Mouse (Mus musculus) frontal cortex, adult 2 months (tissue): ENCODE measurements at regions not wholly inside any gene's neighbourhood (a gene's known extent, or its start where the extent isn't known, plus 50 kb on each side); places are given as distances from the start of the nearest gene placed in this dataset.
A peak's percentile ranks its signal among the peaks of the same experiment; 100 is the strongest.

Experiments
- DNase-seq, 2 experiments: peaks; one replicate each; pipeline ENCODE4 v3.0.0; 2022; ENCODE audit warnings: low spot score in 1 of 2; ENCODE audit errors: extremely low spot score in 1 of 2

DNA sequence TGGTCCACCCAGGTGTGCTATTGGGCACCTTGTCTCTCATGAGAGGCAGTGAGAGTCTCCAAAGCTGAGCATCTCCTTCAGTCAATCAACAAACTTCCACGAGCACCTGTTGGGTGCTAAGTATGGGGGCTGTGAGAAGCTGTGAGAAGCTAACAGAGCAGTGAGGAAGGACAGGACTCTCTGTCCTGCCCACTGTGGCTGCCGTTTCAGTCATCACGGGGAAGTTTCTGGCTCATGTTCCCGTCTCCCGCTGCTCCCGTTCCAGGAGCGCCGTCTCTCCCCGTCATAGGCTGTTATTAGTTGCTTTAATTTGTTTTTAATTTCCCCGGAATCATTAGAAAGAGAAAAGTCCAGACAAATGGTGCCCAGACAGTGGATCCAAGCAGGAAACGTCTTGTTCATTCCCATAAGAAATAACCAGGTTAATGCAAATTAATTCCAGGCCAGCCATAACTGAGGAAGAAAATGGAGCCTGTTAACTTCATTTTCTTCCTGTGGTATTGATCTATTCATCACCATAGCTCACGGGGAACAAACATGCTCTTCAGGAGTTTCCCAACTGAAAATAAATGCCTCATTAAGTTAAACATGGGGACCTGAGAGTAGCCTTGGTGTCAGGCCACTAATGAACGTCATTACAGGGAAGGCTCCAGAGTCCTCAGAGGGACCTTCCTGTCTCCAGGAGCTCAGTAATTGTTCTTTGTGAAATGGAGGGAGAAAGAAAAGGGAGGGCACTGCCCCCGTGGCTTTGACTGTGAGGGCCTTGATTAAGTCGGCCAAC is 70.3 kb downstream of the Matn1 start:
- DNase-seq, result peak in 1 of 2 experiments; percentile 12

DNA sequence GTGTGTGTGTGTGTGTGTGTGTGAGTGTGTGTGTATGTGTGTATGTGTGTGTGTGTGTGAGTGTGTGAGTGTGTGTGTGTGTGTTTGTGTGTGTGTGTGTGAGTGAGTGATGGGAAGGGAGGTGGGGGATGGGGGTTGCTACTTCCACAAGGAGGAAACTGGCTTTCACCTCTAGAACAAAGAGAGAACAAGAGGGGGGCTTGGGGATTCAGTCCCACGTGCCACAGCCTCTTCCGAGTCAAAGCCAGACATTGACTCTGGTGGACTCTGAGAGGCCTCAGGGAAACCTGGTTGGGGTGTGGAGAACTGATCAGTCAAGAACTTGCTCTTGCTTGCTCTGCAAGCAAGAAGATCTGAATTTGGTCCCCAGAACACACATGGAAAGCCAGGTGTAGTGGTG is 71.0 kb downstream of the Matn1 start:
- no peak for DNase-seq

DNA sequence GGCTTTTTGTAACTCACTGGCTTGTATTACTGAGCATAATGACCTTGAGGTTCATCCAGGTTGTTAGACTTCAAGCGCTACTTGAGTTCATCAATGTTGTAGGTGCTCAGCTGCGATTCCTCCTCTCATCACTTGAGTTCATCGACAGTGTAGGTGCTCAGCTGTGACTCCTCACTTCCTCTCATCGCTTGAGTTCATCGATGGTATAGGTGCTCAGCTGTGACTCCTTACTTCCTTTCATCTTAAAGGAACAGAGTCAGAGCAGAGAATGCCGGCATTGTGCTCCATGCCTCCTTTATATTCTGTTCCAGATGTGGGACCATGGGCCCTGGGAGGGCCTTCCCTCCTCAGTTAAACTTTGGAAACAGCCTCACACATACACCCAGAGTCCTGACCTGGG is 79.4 kb downstream of the Matn1 start:
- no peak for DNase-seq

DNA sequence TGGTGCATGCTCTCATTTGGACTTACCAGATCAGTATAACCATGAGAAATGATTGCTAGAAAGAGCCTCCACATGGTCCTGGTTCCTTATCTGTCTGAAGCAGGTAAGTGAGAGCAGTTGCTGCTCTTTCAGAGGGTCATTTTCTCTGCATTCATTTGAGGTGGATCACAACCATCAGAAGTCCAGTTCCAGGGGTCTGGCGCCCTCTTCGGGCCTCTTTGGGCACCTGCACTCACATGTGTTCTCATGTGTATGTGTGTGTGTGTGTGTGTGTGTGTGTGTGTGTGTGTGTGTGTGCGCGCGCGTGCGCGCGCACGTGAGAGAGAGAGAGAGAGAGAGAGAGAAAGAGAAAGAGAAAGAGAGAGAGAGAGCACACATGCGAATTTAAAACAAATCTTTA is 92.1 kb downstream of the Matn1 start:
- DNase-seq, result no peak

DNA sequence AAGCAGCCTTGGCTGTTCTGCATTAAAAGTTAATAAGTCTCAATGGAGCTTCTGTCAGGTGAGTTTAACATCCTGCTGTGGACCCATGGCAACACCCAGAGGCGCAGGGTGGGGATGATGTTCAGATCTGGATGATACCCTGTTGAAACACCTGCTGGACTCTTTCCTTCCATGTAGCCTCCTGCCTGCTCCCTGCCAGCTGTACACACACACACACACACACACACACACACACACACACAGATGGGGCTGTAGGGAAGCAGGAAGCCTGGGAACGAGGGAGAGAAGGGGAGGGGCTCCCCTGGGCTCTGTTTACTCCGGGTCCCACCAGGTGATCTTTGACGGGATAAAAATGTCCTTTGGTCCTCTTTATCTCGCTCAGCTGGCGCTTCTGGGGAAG is 93.0 kb downstream of the Matn1 start:
- no peak for DNase-seq

DNA sequence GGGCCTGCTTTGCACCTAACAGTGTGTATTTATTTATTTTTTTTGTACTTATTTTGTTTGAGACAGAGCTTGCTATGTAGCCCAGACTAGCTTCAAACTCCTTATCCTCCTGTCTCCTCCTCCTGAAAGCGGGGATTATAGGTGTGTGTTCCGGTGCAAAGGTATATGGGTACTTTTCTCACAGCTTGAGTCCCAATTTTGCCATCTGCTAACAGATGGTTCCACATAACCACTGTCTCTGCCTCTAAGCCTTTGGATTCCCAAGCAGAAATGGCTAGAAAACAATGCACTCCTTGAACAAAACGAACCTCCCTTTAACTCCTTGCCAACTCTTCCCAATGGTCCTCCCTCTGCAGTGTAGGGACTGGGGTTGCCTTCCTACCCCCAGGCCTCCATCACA is 95.5 kb downstream of the Matn1 start:
- no peak for DNase-seq

DNA sequence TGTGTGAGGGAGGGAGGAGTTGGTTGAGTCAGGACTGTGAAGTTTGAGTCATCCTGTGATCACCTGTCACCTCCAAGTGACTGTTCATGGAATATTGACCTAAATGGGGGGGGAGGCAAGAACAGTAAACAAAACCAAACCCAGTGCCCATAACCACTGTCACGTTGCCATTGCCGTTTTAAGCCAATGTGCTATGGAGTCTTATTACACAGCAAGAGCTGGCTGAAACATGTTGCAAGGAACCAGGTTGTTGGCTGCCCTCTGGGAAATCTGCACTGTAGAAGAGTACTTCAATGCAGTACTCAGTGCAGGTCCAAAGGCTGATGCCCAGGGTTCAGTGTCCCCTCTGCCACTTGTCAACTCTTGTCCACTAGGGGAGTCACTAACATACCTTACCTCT is 97.0 kb downstream of the Matn1 start:
- DNase-seq, result no peak

DNA sequence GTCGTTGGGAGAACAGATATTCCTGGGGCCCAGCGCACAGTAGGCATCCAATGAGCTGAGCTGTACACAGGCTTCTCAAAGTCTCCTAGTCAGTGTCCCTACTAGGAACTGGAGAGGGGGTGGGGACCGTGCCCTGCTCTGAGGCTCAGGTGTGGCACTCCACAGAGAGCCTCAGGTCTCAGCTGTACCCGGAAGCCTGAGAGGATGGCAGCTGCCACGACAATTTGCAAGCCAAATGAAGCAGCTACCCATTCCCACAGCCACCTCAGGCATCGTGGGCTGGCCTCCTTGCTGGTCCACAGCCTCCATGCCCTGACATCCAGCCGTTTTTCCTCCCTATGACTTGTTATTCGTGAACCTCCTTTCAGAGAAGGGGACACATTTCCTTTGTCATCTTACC is 101.9 kb downstream of the Matn1 start:
- no peak for DNase-seq

DNA sequence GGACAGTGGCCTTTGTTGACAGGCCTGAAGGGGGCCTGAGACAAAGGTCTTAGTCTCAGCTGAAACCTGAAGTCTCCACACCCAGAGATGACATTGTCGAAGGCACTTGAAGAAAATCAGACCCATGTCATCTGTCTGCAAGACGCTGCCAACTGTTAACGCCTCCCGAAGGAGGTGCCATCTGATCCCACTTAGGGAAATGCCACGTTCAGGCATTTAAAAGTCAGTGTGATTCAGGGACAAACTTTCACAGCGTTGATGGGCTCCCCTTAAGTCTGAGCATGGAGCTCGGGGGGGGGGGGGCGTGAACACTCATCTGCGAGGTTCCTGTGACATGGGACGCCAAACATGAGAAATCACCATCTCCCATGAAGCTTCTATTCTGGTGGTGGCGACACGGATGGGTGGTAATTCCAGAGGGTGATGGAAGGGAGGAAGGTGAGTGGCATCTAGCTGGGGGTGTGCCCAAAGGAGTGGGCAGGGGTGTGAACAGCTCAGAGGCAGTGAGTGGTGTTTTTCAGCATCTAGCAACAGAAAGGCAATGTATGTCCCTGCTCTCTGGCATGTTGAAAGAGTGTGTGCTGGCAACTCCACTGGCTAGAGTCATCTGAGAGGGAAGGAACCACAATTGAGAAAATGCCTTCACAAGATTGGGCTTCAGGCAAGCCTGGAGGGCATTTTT is 102.9 kb downstream of the Matn1 start:
- DNase-seq, result peak; percentile 49 to 74

DNA sequence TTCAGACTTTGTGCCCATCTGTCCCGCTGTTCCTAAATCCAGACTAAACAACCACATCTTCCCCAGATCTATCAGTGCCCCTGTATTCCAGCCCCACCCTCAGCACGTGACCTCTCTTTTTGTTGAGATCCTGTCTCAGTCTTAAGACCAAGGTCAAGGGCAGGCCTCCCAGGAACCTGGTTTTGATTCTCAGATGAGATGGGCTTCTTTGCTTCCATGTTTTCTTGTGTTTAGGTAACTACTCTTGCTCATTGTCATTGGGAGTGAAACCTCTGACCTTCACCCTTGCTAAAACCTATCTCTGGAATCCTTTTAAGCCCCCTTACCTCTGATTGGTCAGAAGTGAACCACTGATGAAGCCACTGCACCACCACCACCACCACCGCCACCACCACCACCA is 112.1 kb downstream of the Matn1 start:
- no peak for DNase-seq

DNA sequence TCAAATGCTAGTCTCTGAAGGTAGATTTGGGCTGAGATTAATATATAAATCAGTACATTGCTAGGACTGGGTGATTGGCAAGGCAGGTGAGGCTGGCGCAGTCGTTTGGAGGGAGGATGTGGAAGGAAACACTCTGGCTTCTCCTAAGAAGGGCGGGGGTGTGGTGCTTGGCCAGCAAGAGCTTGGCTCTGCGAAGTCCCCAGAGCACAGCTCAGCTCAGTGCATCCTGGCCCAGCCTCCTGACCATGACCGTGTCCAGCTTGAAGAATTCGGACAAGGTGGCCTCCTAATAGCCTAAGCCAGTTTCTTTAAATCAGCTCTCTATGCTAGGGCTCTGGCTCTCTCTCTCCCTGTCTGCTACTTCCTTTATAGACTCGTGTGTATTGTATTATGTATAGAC is 115.4 kb downstream of the Matn1 start:
- DNase-seq, result no peak

DNA sequence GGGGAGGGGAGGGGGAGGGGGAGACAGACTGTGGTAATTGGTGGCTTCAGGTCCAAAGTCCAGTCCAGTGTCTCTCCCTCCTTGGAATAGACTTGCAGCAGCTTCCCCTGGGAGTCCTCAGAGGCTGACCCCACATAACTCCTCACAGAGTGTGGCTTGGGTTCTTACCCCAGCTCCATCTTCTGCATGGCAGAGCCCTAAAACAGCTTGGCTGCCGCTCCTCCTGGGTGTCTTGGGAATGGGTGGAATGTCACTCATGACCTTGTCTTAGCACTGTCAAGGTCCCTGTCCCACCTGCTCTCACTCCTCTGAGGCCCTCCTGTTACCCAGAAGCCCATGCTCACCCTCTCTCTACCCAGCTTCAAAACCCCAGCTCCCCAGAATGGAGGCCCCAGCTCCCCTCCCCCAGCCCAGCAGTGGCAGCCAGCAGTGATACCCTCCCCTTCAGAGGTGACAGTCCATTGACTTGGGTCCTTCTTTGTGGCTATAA is 116.1 kb downstream of the Matn1 start:
- no peak for DNase-seq

DNA sequence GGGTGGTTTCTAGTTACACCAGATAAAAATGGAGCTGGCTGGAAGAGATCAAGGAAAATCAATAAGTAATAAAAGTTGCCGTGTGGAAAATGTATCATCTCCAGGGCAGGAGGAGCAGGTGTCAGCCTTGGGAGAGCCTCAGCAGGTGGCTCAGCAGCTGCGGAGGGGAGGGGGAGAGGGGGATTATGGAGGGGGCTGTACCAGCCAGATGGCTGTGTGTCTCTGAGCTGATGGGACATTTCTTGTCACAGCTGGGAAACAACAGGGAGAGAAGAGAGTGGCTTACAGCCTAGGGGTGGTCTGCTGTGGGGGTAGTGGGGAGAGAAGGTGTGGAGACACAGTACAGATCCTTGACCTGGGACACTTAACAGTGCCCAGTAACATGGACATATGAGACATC is 116.5 kb downstream of the Matn1 start:
- no peak for DNase-seq

DNA sequence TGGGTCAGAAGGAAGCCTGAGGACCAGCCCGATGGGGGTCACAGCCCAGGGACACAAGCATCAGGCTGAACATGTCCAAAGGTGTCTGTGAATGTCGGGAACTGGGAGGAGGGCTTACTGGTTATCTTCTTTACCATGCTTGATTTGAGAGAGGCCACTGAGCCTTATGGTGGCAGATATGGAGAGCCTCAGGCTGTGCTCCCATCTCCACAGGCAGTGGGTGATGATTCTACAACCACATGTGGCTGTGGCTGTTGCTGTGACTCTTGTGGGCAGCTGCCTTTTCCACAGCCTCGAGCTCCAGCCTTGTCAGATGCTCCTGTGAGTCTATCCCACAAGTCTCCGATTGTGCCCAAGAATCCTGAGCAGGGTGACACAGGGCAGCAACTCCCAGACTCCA is 118.4 kb downstream of the Matn1 start:
- DNase-seq, result no peak

DNA sequence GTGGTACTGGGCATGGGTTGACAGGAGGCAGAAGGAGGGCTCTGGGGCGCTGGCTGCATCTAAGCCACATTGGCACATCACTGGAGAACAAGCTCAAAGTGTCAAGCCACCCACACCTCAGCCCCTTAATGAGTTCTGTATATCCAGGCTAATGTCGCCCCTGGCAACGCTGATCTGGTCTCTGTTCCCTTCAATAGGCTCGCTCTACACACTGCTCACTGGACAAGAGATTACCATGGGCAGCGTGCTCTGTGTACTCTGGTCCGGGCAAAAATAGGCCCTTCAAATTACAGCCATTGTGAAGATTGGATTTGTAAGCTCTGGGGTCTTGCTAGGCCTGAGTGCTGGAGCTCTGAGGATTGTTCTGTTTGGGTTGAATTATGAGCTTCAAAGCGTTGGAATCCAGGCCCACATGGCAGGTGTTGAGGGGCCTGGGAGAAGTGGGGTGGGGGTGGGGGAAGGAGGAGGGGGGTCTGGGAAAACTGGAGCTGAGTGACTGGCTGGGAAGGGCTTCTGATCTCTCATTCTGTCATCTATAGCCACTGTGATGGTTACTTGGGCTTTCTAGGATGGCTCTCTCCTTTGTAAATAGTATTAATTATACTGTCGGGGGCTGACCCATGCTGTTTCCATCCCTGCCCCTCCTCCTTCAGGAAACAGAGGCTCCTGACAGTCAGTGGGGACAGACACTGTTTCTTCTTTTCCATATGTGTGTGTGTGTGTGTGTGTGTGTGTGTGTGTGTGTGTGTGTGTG is 122.2 kb downstream of the Matn1 start:
- no peak for DNase-seq

DNA sequence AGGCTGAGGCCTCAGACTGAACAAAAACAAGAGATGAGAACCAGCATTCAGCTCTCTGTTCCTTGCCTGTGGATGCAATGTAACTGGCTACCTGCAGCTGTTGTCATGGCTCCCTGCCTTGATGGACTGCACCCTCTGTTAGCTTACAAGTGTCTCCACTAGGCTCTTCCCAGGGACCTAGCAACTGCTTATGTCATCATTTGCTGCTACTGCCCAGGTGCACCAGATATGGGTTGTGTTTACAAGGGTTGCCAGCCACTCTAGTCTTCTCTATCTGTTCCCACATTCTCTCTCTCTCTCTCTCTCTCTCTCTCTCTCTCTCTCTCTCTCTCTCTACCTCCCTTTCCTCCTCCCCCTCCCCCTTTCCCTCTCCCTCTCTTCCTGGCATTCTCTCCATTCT is 126.4 kb downstream of the Matn1 start:
- DNase-seq, result no peak

DNA sequence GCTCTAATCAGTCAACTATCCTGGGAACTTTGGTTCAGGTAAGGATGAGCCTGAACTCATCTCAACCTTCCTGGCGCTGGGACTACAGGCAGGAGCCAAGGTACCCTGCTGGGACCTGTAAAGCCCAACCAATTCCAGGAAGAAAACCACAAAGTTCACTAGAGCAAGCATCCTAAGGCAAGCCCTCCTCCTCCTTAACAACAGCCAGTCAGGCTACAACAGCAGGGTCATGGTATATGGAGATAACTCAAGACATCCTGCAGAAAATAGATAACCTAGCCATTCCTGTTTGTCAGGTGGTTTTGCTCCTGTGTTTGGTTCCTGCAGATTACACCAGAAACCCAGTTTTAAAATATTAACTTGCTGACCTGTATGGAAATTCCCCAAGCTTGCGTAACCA is 128.4 kb downstream of the Matn1 start:
- no peak for DNase-seq

DNA sequence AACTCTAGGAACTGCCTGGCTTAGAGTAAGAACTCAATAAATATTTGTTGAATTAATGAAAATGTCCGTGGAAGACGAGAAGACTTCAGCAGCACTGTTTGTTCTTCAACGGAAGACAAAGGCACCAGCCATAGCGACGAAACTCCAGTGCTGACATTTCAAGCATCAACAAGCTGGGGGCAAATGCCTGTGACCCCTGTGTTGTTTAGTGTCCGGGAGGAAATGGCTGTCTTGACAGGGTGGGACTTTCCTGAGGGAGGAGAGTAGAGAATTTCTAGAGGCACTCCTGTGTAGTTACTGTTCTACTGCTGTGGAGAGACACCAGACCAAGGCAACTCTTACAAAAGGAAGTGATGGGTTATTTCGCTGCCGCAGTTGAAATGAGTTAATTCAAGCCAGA is 129.2 kb downstream of the Matn1 start:
- DNase-seq, result no peak

DNA sequence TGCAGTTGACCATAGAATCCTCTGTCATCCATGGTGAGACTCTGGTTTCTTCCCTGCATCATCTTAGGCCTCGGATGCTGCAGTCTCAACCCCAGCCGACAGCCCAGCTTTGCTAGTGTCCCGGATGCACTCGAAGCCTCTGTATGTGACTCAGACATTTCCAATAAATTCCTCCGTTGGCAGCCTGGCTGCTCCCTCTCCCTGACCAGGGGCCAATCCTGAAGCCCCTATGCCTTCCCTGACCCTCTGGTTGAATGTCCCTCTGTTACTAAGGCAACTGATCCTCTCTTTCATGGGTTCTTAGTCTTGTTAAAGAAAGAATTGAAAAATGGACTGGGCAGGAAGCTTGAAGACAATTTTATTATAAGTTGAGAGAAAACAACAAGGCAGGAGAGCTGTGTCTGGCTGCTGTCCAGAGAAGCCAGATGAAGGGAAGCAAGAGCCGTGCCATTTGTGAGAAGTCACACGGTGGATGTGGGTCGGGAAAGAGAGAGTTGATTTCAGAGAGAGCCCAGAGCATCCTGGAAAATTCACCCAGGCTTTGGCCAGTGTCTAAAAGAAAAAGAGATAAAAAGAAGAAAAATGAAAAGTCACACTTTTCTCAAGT is 131.2 kb downstream of the Matn1 start:
- no peak for DNase-seq

DNA sequence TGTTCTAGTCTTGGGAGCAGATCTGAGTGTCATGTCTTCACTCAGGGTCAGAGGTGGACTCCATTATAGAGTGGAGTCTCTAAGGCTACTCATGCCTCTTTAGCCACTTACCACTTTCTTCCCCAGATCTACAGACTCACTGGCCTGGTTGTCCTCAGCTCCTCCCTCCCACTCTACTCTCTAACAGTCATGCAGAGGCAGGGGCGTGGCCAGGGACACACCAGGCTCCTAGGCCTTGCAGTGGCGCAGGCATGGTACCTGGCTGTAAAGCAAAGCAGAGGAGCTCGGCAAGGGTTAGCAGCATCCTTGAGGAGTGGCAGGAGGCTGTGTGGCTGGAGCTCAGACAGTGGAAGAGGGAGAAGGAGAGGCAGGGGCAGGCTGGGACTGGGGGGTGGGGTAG is 132.4 kb downstream of the Matn1 start:
- DNase-seq, result no peak

DNA sequence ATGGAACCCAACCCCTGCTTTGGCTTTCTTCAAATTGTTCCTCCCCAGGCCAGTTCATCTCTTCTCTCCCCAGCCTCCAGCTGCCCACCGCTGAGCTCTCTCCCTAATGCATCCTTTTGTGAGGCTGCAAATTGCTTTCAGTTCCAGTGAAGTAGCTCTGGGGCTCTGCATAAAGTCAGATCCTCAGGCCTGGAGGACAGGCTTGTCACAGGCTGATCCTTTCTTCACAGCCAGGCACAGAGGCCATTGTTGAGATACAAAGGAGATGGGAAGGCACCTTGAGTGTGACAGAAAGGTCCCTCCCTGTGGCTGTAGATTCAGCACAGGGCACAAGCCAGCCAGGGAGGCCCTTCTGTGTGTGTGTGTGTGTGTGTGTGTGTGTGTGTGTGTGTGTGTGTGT is 135.9 kb downstream of the Matn1 start:
- no peak for DNase-seq
